Mouse (Mus musculus) E14TG2a.4 (cell line): Measurements from ENCODE around the gene Psmb4.
"Not testable (repeated sequence)": the region's sequence is repeated elsewhere in the genome, so short reads cannot be mapped to it uniquely, and the experiment has no call there.

Source experiments
- H3K27me3 ChIP-seq: 2 replicates; pipeline ENCODE4 v1.6.1; 2014; ENCODE audit warnings: low read length, control low read depth; ENCODE audit not compliant: insufficient read depth
- H3K36me3 ChIP-seq: 2 replicates; pipeline ENCODE4 v1.6.1; 2014; ENCODE audit warnings: low read length, control low read depth; ENCODE audit not compliant: insufficient read depth
- H3K4me1 ChIP-seq: replicated peaks from 2 replicates; pipeline ENCODE4 v1.6.1; 2014; ENCODE audit warnings: low read depth, low read length, control low read depth
- H3K4me3 ChIP-seq: replicated peaks from 2 replicates; pipeline ENCODE4 v1.5.1; 2014; ENCODE audit warnings: mild to moderate bottlenecking, low read length
- H3K9me3 ChIP-seq: 2 replicates; pipeline ENCODE4 v1.6.1; 2014; ENCODE audit warnings: low read length, control low read depth
- CTCF ChIP-seq: conservative IDR thresholded peaks from 2 replicates; pipeline ENCODE4 v1.5.1; 2014; ENCODE audit warnings: low read length
- NANOG ChIP-seq: IDR thresholded peaks from 2 replicates; pipeline ENCODE4 v1.6.1; 2014; ENCODE audit warnings: borderline replicate concordance, low read length, mixed read lengths
- POU5F1 ChIP-seq: IDR thresholded peaks from 2 replicates; pipeline ENCODE4 v1.6.1; 2014; ENCODE audit warnings: low read length, borderline replicate concordance

The Psmb4 gene

GRCm38 (mm10) chr3:94911050-94911693, 24.4 kb upstream of the Psmb4 start:
- no peaks in the 10 kb centered on the region; the same call in 1 of the 2 replicates for H3K27me3 ChIP-seq
- H3K36me3 ChIP-seq, result no peaks in the 10 kb centered on the region
- H3K4me3 ChIP-seq, result no peak overlapping the region
- TF ChIP-seq NANOG (no peak), POU5F1 (no peak), CTCF (no peak)
- no peaks in the 10 kb centered on the region for H3K4me1 ChIP-seq
- no peaks in the 10 kb centered on the region; the same call in 1 of the 2 replicates for H3K9me3 ChIP-seq

GRCm38 (mm10) chr3:94906482-94906881, 19.7 kb upstream of the Psmb4 start:
- no peaks in the 10 kb centered on the region for H3K4me1 ChIP-seq
- no peak for TF ChIP-seq POU5F1
- no peak for TF ChIP-seq NANOG
- TF ChIP-seq CTCF, result no peak
- H3K9me3 ChIP-seq, result no peaks in the 10 kb centered on the region
- H3K27me3 ChIP-seq, result 0 out of 2 replicates have a peak, but pooled peaks cover 2% of the 10 kb centered on the region
- no peaks in the 10 kb centered on the region for H3K36me3 ChIP-seq
- H3K4me3 ChIP-seq, result no peak overlapping the region

GRCm38 (mm10) chr3:94904759-94905158, 18.0 kb upstream of the Psmb4 start:
- not testable (repeated sequence) for H3K9me3 ChIP-seq, H3K36me3 ChIP-seq, H3K4me1 ChIP-seq, H3K4me3 ChIP-seq, H3K27me3 ChIP-seq

GRCm38 (mm10) chr3:94902747-94903146, 16.0 kb upstream of the Psmb4 start:
- TF ChIP-seq CTCF (peak; percentile 52), NANOG (no peak)
- Histone ChIP-seq H3K36me3 (no peaks in the 10 kb centered on the region), H3K4me3 (no peak overlapping the region), H3K9me3 (no peaks in the 10 kb centered on the region), H3K27me3 (0 out of 2 replicates have a peak, but pooled peaks cover 2% of the 10 kb centered on the region), H3K4me1 (no peaks in the 10 kb centered on the region)

- H3K9me3 ChIP-seq, result no peaks in the 10 kb centered on the region
- no peaks in the 10 kb centered on the region for H3K4me1 ChIP-seq
- H3K4me3 ChIP-seq, result no peak overlapping the region
- peaks cover 13% of the 10 kb centered on the region for H3K27me3 ChIP-seq
- TF ChIP-seq POU5F1 (no peak), NANOG (no peak), CTCF (no peak)
- H3K36me3 ChIP-seq, result no peaks in the 10 kb centered on the region
Observed at GRCm38 (mm10) chr3:94894076-94894475, 7.3 kb upstream of the Psmb4 start.

- Histone ChIP-seq H3K4me3 (no peak overlapping the region), H3K27me3 (peaks cover 2% of the 10 kb centered on the region; the same call in 1 of the 2 replicates), H3K4me1 (peaks cover 37% of the 10 kb centered on the region), H3K36me3 (peaks cover 24% of the 10 kb centered on the region), H3K9me3 (no peaks in the 10 kb centered on the region)
- TF ChIP-seq POU5F1, result no peak
- peak; percentile 49 for TF ChIP-seq CTCF
Observed at GRCm38 (mm10) chr3:94888595-94888994, 1.8 kb upstream of the Psmb4 start.

- Histone ChIP-seq H3K4me3 (no peak overlapping the region), H3K27me3 (no peaks in the 10 kb centered on the region), H3K9me3 (no peaks in the 10 kb centered on the region), H3K36me3 (peaks cover 85% of the 10 kb centered on the region), H3K4me1 (peaks cover 54% of the 10 kb centered on the region)
- no peak for TF ChIP-seq NANOG
- TF ChIP-seq POU5F1, result no peak
- no peak for TF ChIP-seq CTCF
Observed at GRCm38 (mm10) chr3:94882579-94882978, 4.2 kb downstream of the Psmb4 start.

GRCm38 (mm10) chr3:94881840-94882239, 4.9 kb downstream of the Psmb4 start:
- Histone ChIP-seq H3K4me1 (peaks cover 47% of the 10 kb centered on the region), H3K36me3 (peaks cover 92% of the 10 kb centered on the region), H3K27me3 (no peaks in the 10 kb centered on the region), H3K9me3 (no peaks in the 10 kb centered on the region), H3K4me3 (no peak overlapping the region)
- no peak for TF ChIP-seq NANOG
- no peak for TF ChIP-seq CTCF
- no peak for TF ChIP-seq POU5F1

GRCm38 (mm10) chr3:94878618-94879017, 8.1 kb downstream of the Psmb4 start:
- H3K36me3 ChIP-seq, result peaks cover 100% of the 10 kb centered on the region
- H3K9me3 ChIP-seq, result no peaks in the 10 kb centered on the region
- no peak for TF ChIP-seq CTCF
- no peak for TF ChIP-seq POU5F1
- TF ChIP-seq NANOG, result no peak
- no peak overlapping the region for H3K4me3 ChIP-seq
- no peaks in the 10 kb centered on the region for H3K27me3 ChIP-seq
- peaks cover 22% of the 10 kb centered on the region for H3K4me1 ChIP-seq
